Mouse (Mus musculus) liver, postnatal 0 days (tissue): ENCODE data around the gene Slc9a5. TPM values are rescaled to one million over a fixed set of nuclear protein-coding genes. Genes with fewer than 3 reads are reported as not detected.
A peak's percentile ranks its signal among the peaks of the same experiment; 100 is the strongest.

Experiments
- ATAC-seq: fragments of 200-750 bp; cut with Nextera tagmentation; 2 replicates; pipeline ENCODE4 v1.8.0; 2017; ENCODE audit warnings: mild to moderate bottlenecking, moderate library complexity
- DNase-seq: peaks from one replicate; pipeline ENCODE4 v3.0.0-alpha.2; 2016
- H3K27ac ChIP-seq: fragments of 300-500 bp; sonication (generic); 2 replicates; pipeline ENCODE4 v1.5.1; 2014; ENCODE audit warnings: antibody characterized with exemption, moderate library complexity, mild to moderate bottlenecking, low read depth
- H3K27me3 ChIP-seq: fragments of 300-500 bp; sonication (generic); 2 replicates; pipeline ENCODE4 v1.6.1; 2014; ENCODE audit warnings: low read length, control low read depth, mixed read lengths; ENCODE audit not compliant: insufficient read depth
- H3K36me3 ChIP-seq: fragments of 300-500 bp; sonication (generic); replicated peaks from 2 replicates; pipeline ENCODE4 v1.6.1; 2014; ENCODE audit warnings: mild to moderate bottlenecking, control low read depth, low read length, moderate library complexity, mixed read lengths; ENCODE audit not compliant: insufficient read depth
- H3K4me1 ChIP-seq: fragments of 300-500 bp; sonication (generic); 2 replicates; pipeline ENCODE4 v1.6.1; 2014; ENCODE audit warnings: antibody characterized with exemption, mild to moderate bottlenecking, control low read depth; ENCODE audit not compliant: insufficient read depth
- H3K4me2 ChIP-seq: fragments of 300-500 bp; sonication (generic); 2 replicates; pipeline ENCODE4 v1.6.1; 2014; ENCODE audit warnings: low read depth, mild to moderate bottlenecking, low read length, moderate library complexity, mixed read lengths
- H3K4me3 ChIP-seq: fragments of 300-500 bp; sonication (generic); 2 replicates; pipeline ENCODE4 v1.5.1; 2014; ENCODE audit warnings: low read depth, low read length
- H3K9ac ChIP-seq: fragments of 300-500 bp; sonication (generic); replicated peaks from 2 replicates; pipeline ENCODE4 v1.6.1; 2014; ENCODE audit warnings: mild to moderate bottlenecking, moderate library complexity
- H3K9me3 ChIP-seq: fragments of 300-500 bp; sonication (generic); 2 replicates; pipeline ENCODE4 v1.6.1; 2016; ENCODE audit warnings: mild to moderate bottlenecking, control low read depth, low read length, mixed read lengths
- CTCF ChIP-seq: sonication (generic); IDR thresholded peaks from 2 replicates; pipeline ENCODE4 v1.5.1; 2016; ENCODE audit warnings: antibody characterized with exemption, low read depth
- EP300 ChIP-seq: IDR thresholded peaks from 2 replicates; pipeline ENCODE4 v1.6.1; 2016; ENCODE audit warnings: antibody characterized with exemption, low read depth, mild to moderate bottlenecking
- WGBS: fragments of 180-500 bp; shearing (Covaris S2); extraction: QIAGEN DNeasy Blood & Tissue Kit; methylation state at CpG from one replicate; pipeline ENCODE4 v1.1.7; 2014; ENCODE audit not compliant: insufficient replicate concordance; 5-methylcytosine and 5-hydroxymethylcytosine counted together
- microRNA counts: library from miRNA; unstranded; fragments of <30 nt; microRNA quantifications from one replicate; lab custom pipeline; 2015
- microRNA-seq: library from miRNA; unstranded; fragments of <30 nt; microRNA quantifications from one replicate; pipeline ENCODE4, GENCODE M21; 2016
- polyA plus RNA-seq: library from polyadenylated mRNA; unstranded; fragments of >200 nt; fragmentation: Nextera tagmentation; extraction: Ambion mirVana; gene quantifications from 2 replicates; pipeline ENCODE4 v1.2.1, GENCODE M21; 2015

The Slc9a5 gene
- polyA plus RNA-seq, 1 experiment from 2014 or later, result 0.16 TPM

DNA sequence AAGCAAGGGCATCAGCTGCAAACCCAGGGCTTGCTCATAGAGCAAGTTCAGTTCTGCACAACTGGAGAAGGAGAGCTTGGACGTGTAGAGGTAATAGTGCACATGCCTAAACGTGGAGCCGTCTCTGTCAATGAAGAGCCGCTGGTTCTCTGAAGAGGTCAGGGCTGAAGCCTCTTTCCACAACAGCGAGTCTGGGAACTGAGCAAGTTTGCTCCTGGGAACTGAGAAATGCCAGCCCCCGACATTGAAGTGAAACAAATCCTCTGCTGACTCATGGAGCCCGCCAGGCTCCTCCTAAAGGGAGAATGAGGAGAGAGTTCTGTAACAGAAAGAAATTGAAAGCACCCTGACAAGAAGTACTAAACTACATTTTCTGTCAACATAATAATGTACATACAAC is 59.7 kb downstream of the Slc9a5 start:
- TF ChIP-seq CTCF (no peak), EP300 (no peak)
- 60% methylated on average over 7 of the region's 7 CpGs for WGBS
- ATAC-seq, result no peak
- no peak overlapping the region for H3K9ac ChIP-seq
- no peak overlapping the region for H3K27ac ChIP-seq
- H3K4me1 ChIP-seq, result peaks cover under 1% of the 10 kb centered on the region
- no peak overlapping the region for H3K4me3 ChIP-seq
- H3K9me3 ChIP-seq, result no peaks in the 10 kb centered on the region
- H3K4me2 ChIP-seq, result no peak overlapping the region
- H3K27me3 ChIP-seq, result peaks cover 10% of the 10 kb centered on the region
- DNase-seq, result no peak
- no peaks in the 10 kb centered on the region for H3K36me3 ChIP-seq

DNA sequence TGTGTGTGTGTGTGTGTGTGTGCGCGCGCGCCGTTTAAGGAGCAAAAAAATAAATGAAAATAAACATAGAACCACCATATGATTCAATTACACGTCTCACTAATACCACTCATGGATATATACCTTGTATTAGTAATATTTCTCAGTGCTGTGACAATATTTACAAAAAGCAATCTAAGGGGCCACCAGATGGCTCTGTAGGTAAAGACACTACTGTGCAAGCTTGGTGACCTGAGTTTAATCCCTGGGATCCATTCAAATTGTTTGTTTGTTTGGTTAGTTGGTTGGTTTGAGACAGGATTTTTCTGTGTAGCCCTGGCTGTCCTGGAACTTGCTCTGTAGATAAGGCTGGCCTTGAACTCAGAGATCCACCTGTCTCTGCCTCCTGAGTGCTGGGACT is 61.3 kb downstream of the Slc9a5 start:
- Histone ChIP-seq H3K4me1 (peaks cover 7% of the 10 kb centered on the region), H3K4me3 (no peak overlapping the region), H3K4me2 (no peak overlapping the region), H3K9ac (no peak overlapping the region), H3K27ac (no peak overlapping the region), H3K27me3 (peaks cover 20% of the 10 kb centered on the region), H3K9me3 (no peaks in the 10 kb centered on the region), H3K36me3 (no peaks in the 10 kb centered on the region)
- no peak for ATAC-seq
- TF ChIP-seq EP300 (no peak), CTCF (no peak)
- DNase-seq, result no peak
- 89% methylated on average over 6 of the region's 6 CpGs for WGBS

DNA sequence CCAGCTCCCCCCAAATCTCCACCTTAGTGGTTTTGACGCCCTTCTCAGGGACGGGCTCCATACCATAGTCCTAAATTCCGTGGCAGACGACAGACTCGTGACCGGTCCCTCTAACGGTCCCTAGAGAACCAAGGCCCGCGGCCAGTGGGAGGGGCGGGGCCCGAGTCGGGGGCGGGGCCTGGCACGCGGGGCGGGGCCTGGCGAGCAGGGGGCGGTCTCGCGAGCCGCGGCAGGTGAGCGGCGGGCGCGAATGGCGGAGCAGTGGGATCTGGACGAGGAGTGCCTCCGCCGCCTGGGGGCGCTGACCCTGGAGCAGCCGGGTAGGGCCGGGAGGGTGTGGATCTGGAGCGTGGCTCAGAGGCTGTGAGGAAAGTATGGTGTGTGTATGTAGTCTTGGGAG is 64.7 kb downstream of the Slc9a5 start, which contains the start of the genes Kctd19 and Lrrc36:
Gene Kctd19 (minus strand): TSS at position 112 of the 400 bp plus-strand sequence.
Gene Lrrc36 (plus strand): TSS at position 181 of the 400 bp plus-strand sequence.
- Histone ChIP-seq H3K9me3 (no peaks in the 10 kb centered on the region), H3K4me1 (peaks cover 7% of the 10 kb centered on the region), H3K27ac (no peak within 1 kb of the TSS), H3K27me3 (peaks cover 20% of the 10 kb centered on the region), H3K4me2 (peak within 1 kb of the TSS; percentile 67), H3K4me3 (peak within 1 kb of the TSS; percentile 24), H3K36me3 (no peaks in the 10 kb centered on the region), H3K9ac (no peak within 1 kb of the TSS)
- peak; percentile 80 for ATAC-seq
- WGBS, result 1% methylated on average over 34 of the region's 34 CpGs
- TF ChIP-seq CTCF, result peak; percentile 51
- TF ChIP-seq EP300, result no peak
- DNase-seq, result peak; percentile 74

DNA sequence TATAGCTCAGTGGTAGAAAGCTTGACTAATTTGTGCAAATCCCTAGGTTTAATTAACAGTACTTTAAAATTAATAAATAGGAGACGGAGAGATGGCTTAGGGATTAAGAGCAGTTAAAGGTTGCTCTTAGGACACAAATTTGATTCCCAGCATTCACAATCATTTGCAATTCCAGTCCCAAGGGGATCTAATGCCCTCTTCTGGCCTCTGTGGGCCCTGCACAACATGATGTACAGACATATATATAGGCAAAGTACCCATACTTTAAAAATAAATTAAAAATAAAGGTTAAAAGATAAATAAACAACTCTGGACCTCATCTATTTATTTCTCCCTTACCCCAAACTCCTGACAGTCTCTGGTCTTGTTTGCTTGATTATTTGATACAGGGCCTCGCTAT is 70.3 kb downstream of the Slc9a5 start:
- ATAC-seq (no peak), DNase-seq (no peak)
- H3K27ac ChIP-seq, result no peak overlapping the region
- no peak overlapping the region for H3K4me3 ChIP-seq
- no peak for TF ChIP-seq EP300
- TF ChIP-seq CTCF, result peak; percentile 25; the same call in 1 of the 2 replicates
- H3K4me2 ChIP-seq, result no peak overlapping the region
- peaks cover 4% of the 10 kb centered on the region for H3K27me3 ChIP-seq
- no peaks in the 10 kb centered on the region for H3K36me3 ChIP-seq
- no peaks in the 10 kb centered on the region for H3K4me1 ChIP-seq
- no peak overlapping the region for H3K9ac ChIP-seq
- 76% methylated on average over 2 of the region's 2 CpGs for WGBS
- no peaks in the 10 kb centered on the region for H3K9me3 ChIP-seq

MicroRNA genes within 50 kb of the gene (microRNA counts, 519-probe panel; counts per million panel counts)
- microRNA mmu-miR-328 (lab: Ali Mortazavi, UCI), result 3,208 counts per million, percentile 34 among the panel's probes with 10 or more counts

Small RNA genes lying within 50 kb of the gene (microRNA-seq; reads per million reads assigned to microRNA genes)
- not detected for gene Gm27320
- 622 reads per million, percentile 66 among the genes with 10 or more reads in this experiment for gene Mir328

Other genes starting within 250 kb of the Slc9a5 start
- 0.07 TPM in 1 of 2 replicates, not detected in the other for gene Ces4a, start 217.0 kb upstream of the Slc9a5 start, polyA plus RNA-seq
- gene Cbfb, start 178.2 kb upstream of the Slc9a5 start, polyA plus RNA-seq, result 10.6 and 10.7 TPM in 2 replicates
- gene D230025D16Rik, start 123.7 kb upstream of the Slc9a5 start, polyA plus RNA-seq, result 24.2 and 30.9 TPM in 2 replicates
- 1.6 and 2.0 TPM in 2 replicates for gene B3gnt9, start 93.7 kb upstream of the Slc9a5 start, polyA plus RNA-seq
- 14.3 and 15.1 TPM in 2 replicates for gene Tradd, start 84.2 kb upstream of the Slc9a5 start, polyA plus RNA-seq
- gene Fbxl8, start 84.2 kb upstream of the Slc9a5 start, polyA plus RNA-seq, result 0.95 and 1.2 TPM in 2 replicates
- gene Hsf4, start 79.0 kb upstream of the Slc9a5 start, polyA plus RNA-seq, result not detected in 2 replicates
- gene Nol3, start 72.7 kb upstream of the Slc9a5 start, polyA plus RNA-seq, result 0.05 and 0.24 TPM in 2 replicates
- 0.38 and 0.65 TPM in 2 replicates for gene 4931428F04Rik, start 59.0 kb upstream of the Slc9a5 start, polyA plus RNA-seq
- gene Exoc3l, start 52.7 kb upstream of the Slc9a5 start, polyA plus RNA-seq, result 6.6 and 7.1 TPM in 2 replicates
- gene E2f4, start 51.2 kb upstream of the Slc9a5 start, polyA plus RNA-seq, result 62.9 and 65.7 TPM in 2 replicates
- 7.8 TPM in 2 replicates for gene Elmo3, start 43.2 kb upstream of the Slc9a5 start, polyA plus RNA-seq
- gene Lrrc29, start 22.6 kb upstream of the Slc9a5 start, polyA plus RNA-seq, result 7.7 and 7.8 TPM in 2 replicates
- 75.2 and 75.4 TPM in 2 replicates for gene Tmem208, start 22.5 kb upstream of the Slc9a5 start, polyA plus RNA-seq
- 0.70 and 0.82 TPM in 2 replicates for gene Fhod1, start 890 bp upstream of the Slc9a5 start, polyA plus RNA-seq
- not detected in 2 replicates for gene Plekhg4, start 24.4 kb downstream of the Slc9a5 start, polyA plus RNA-seq
- not detected in 2 replicates for gene Kctd19, start 64.7 kb downstream of the Slc9a5 start, polyA plus RNA-seq
- gene Lrrc36, start 64.7 kb downstream of the Slc9a5 start, polyA plus RNA-seq, result 0.09 and 0.11 TPM in 2 replicates
- gene Tppp3, start 122.7 kb downstream of the Slc9a5 start, polyA plus RNA-seq, result 1.4 and 3.8 TPM in 2 replicates
- gene Zdhhc1, start 148.1 kb downstream of the Slc9a5 start, polyA plus RNA-seq, result 2.1 and 2.3 TPM in 2 replicates
- 0.13 TPM in 1 of 2 replicates, not detected in the other for gene Hsd11b2, start 169.9 kb downstream of the Slc9a5 start, polyA plus RNA-seq
- 48.0 and 50.2 TPM in 2 replicates for gene Atp6v0d1, start 217.2 kb downstream of the Slc9a5 start, polyA plus RNA-seq